Mouse (Mus musculus) G1E (cell line): ENCODE results near the gene Nav3.

Source experiments
- CTCF ChIP-seq: IDR thresholded peaks from 2 replicates; pipeline ENCODE4 v1.5.1; 2012; ENCODE audit warnings: low read depth, low read length, inconsistent platforms, mixed read lengths
- GATA1 ChIP-seq: IDR thresholded peaks from 2 replicates; pipeline ENCODE4 v1.6.1; 2012; ENCODE audit warnings: borderline replicate concordance, low read length, inconsistent platforms, mixed read lengths
- GATA2 ChIP-seq: IDR thresholded peaks from 2 replicates; pipeline ENCODE4 v1.6.1; 2012; ENCODE audit warnings: low read depth, low read length, inconsistent platforms, borderline replicate concordance
- POLR2AphosphoS5 ChIP-seq: IDR thresholded peaks from 2 replicates; pipeline ENCODE4 v1.6.1; 2012; ENCODE audit warnings: low read depth, low read length, inconsistent platforms; ENCODE audit not compliant: insufficient replicate concordance
- TAL1 ChIP-seq: conservative IDR thresholded peaks from 2 replicates; pipeline ENCODE4 v1.6.1; 2012; ENCODE audit warnings: low read depth, low read length, inconsistent platforms, mixed read lengths

DNA sequence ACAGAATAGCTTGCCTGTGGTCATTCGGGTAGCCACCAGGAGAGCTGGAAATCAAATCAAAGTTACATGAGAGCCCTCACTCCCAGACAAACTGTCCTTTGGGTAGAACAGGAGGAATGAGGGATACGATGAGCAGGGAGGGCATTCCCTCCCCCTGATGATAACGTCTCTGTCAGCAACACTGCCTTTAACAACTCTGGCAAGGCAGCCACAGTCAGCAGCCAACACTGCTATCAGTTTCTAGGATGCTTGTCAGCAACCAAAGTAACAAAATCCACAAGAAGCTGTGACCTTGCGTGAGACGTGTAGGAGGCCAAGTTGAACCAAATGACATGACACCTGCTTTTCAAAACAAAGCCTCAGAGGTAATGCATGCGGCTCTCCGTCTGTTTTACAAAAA is 103.9 kb downstream of the Nav3 start:
- TF ChIP-seq CTCF = no peak
- TF ChIP-seq GATA1 = no peak
- no peak for TF ChIP-seq TAL1
- TF ChIP-seq POLR2AphosphoS5 = no peak
- no peak for TF ChIP-seq GATA2
